ENCODE assay signal across 8 mouse cellular contexts in genomic region chr2:75636261-75637054, GRCm38 (mm10). TPM values are rescaled to one million over a fixed set of nuclear protein-coding genes. Genes with fewer than 3 reads are reported as not detected.
DNase-seq lines count a peak whose midpoint lies in the region; ATAC-seq and TF ChIP-seq lines count a peak whose summit lies in the region.

No protein-coding gene starts in this region.

- H3K9me3 ChIP-seq in MEL (replicated peaks; ENCODE audit: insufficient read depth, low read length): no peaks in the 10 kb centered on the region
- no peaks in the 10 kb centered on the region for H3K9me3 ChIP-seq in forebrain, embryonic 10.5 days

- no peak overlapping the region for H3K27ac ChIP-seq in MEL (ENCODE audit: control insufficient read depth, low read depth, low read length)
- H3K27ac ChIP-seq in forebrain, embryonic 10.5 days: no peak overlapping the region

- 82% methylated on average over 6 of the region's 6 CpGs for WGBS in forebrain, embryonic 10.5 days

- no peak for TF ChIP-seq RAD21 in MEL (IDR thresholded peaks at IDR 0.05; ENCODE audit: low read depth, low read length)

- H3K4me1 ChIP-seq in MEL (ENCODE audit: control insufficient read depth in 1 of 2, insufficient read depth in 2 of 2, low read length in 2 of 2): peaks cover 0 to 4% of the 10 kb centered on the region in 2 experiments; a peak in 1 of 4 replicates
- peaks cover 4% of the 10 kb centered on the region; the same call in 1 of the 2 replicates for H3K4me1 ChIP-seq in forebrain, embryonic 10.5 days

- DNase-seq in gastrocnemius, postnatal 10 days: peak; percentile 16
- DNase-seq in gastrocnemius, postnatal 36 days: no peak
- DNase-seq in MEL (ENCODE audit: low read depth, low spot score): peak; percentile 55
- DNase-seq in kidney, adult 9 months: peak; percentile 87
- DNase-seq in right cerebral cortex, postnatal 10 days (ENCODE audit: low spot score in 2 of 2): no peak
- DNase-seq in urinary bladder, postnatal 25 days (ENCODE audit: low spot score): no peak
- DNase-seq in forebrain, embryonic 10.5 days (ENCODE audit: extremely low spot score, low spot score): no peak

- no peak for TF ChIP-seq EP300 in MEL (IDR thresholded peaks at IDR 0.05; ENCODE audit: low read depth in 1 of 2, low read length in 2 of 2)

- peak; percentile 35 to 65 (median 53) for TF ChIP-seq CTCF in MEL (IDR thresholded peaks at IDR 0.05 in 2 of 3, conservative IDR thresholded peaks at IDR 0.05 in 1 of 3; ENCODE audit: control insufficient read depth in 1 of 3, insufficient read depth in 1 of 3, low read depth in 2 of 3, low read length in 3 of 3, poor library complexity in 1 of 3, severe bottlenecking in 1 of 3)

- H3K27me3 ChIP-seq in MEL (ENCODE audit: control insufficient read depth in 1 of 2, insufficient read depth in 2 of 2, low read length in 2 of 2): no peaks in the 10 kb centered on the region
- no peaks in the 10 kb centered on the region for H3K27me3 ChIP-seq in forebrain, embryonic 10.5 days (ENCODE audit: poor library complexity, severe bottlenecking)

- H3K36me3 ChIP-seq in MEL (ENCODE audit: control insufficient read depth in 1 of 2, insufficient read depth in 2 of 2, low read length in 2 of 2): no peaks in the 10 kb centered on the region; a peak in 1 of 4 replicates
- no peaks in the 10 kb centered on the region for H3K36me3 ChIP-seq in forebrain, embryonic 10.5 days (replicated peaks)

- no peak overlapping the region for H3K4me3 ChIP-seq in MEL (ENCODE audit: control insufficient read depth in 1 of 2, insufficient read depth in 1 of 2, low read depth in 2 of 2, low read length in 2 of 2)
- no peak overlapping the region for H3K4me3 ChIP-seq in forebrain, embryonic 10.5 days

- TF ChIP-seq POLR2A in MEL (IDR thresholded peaks at IDR 0.05; ENCODE audit: control insufficient read depth in 1 of 2, insufficient read depth in 1 of 2, low read depth in 1 of 2, low read length in 2 of 2, poor library complexity in 1 of 2): no peak

- H3K79me2 ChIP-seq in MEL (ENCODE audit: control insufficient read depth, insufficient read depth, low read length, poor library complexity): no peaks in the 10 kb centered on the region

- intact Hi-C loops in gastrocnemius, postnatal 36 days (cut with DNase I): no loop called here

- ATAC-seq in megakaryocyte-erythroid progenitor cell, adult 5-6 weeks (replicated peaks; ENCODE audit: low FRiP score, low TSS enrichment, poor library complexity, severe bottlenecking): peak; percentile 94

- H3K9ac ChIP-seq in MEL (ENCODE audit: control insufficient read depth, low read depth, low read length, poor library complexity, severe bottlenecking): no peak overlapping the region

TF ChIP-seq in MEL, 35 proteins besides CTCF, POLR2A, EP300 and RAD21:
- TF ChIP-seq GABPA (IDR thresholded peaks at IDR 0.05; ENCODE audit: low read depth, low read length): no peak
- TF ChIP-seq SMC3 (IDR thresholded peaks at IDR 0.05; ENCODE audit: low read depth, low read length): peak; percentile 53
- no peak for TF ChIP-seq MYC (IDR thresholded peaks at IDR 0.05; ENCODE audit: low read depth, low read length)
- TF ChIP-seq CHD2 (IDR thresholded peaks at IDR 0.05; ENCODE audit: low read length): no peak
- TF ChIP-seq CHD1 (IDR thresholded peaks at IDR 0.05; ENCODE audit: low read depth, low read length): no peak
- TF ChIP-seq ZMIZ1 (IDR thresholded peaks at IDR 0.05; ENCODE audit: low read depth, low read length): no peak
- no peak for TF ChIP-seq TCF12 (IDR thresholded peaks at IDR 0.05; ENCODE audit: low read depth, low read length)
- no peak for TF ChIP-seq NELFE (IDR thresholded peaks at IDR 0.05; ENCODE audit: low read depth, low read length)
- no peak for TF ChIP-seq USF2 (IDR thresholded peaks at IDR 0.05; ENCODE audit: borderline replicate concordance in 1 of 2, insufficient read depth in 1 of 2, low read depth in 1 of 2, low read length in 2 of 2)

RNA-seq across cellular contexts. Expression of gene Hnrnpa3, which starts 22.6 kb away (rescaled TPM):
- 100 to 1,000 TPM; 280 to 305 TPM for total RNA-seq in gastrocnemius, postnatal 10 days (2021)
- 100 to 1,000 TPM in 1 of 2 experiments, 10 to 100 TPM in 1; 96.6 to 134 TPM for total RNA-seq in gastrocnemius, postnatal 36 days (2021)
- 126 and 171 TPM in 2 replicates for total RNA-seq in MEL (2012; rRNA removed)
- 100 to 1,000 TPM; 342 to 437 TPM for polyA plus RNA-seq in MEL (2012; ENCODE audit: insufficient read depth in 1 of 2, insufficient read length in 2 of 2, low read depth in 1 of 2, low replicate concordance in 2 of 2, missing spikeins in 1 of 2)
- total RNA-seq in megakaryocyte-erythroid progenitor cell, adult 5-6 weeks (2014; fragmentation: Nextera tagmentation): 791 and 833 TPM in 2 replicates
- total RNA-seq in megakaryocyte-erythroid progenitor cell, adult 5-6 weeks (2017): 389 and 460 TPM in 2 replicates
- 405 and 428 TPM in 2 replicates for polyA plus RNA-seq in forebrain, embryonic 10.5 days (2016; fragmentation: Nextera tagmentation; extraction: Ambion mirVana)

Comparison
In these comparisons a context has a peak if more than half of its experiments do, and no peak if none do; other contexts are left out.
1. DNase-seq: peak in gastrocnemius, postnatal 10 days (single experiment), MEL (single experiment) and kidney, adult 9 months (single experiment); none in gastrocnemius, postnatal 36 days (0 of 2), right cerebral cortex, postnatal 10 days (0 of 2), urinary bladder, postnatal 25 days (single experiment) and forebrain, embryonic 10.5 days (single experiment).